Mouse (Mus musculus): ENCODE data around the gene Lgi4. TPM values are rescaled to one million over a fixed set of nuclear protein-coding genes. Genes with fewer than 3 reads are reported as not detected.
A peak's percentile ranks its signal among the peaks of the same experiment; 100 is the strongest.

Gene Lgi4
- polyA plus RNA-seq, 1 experiment from 2014 or later, result not detected

GRCm38 (mm10) chr7:31082831-31083588 lies 23.9 kb downstream of the Lgi4 start:
- Histone ChIP-seq H3K4me1 (ENCODE audit: insufficient read depth) (peaks cover 17% of the 10 kb centered on the region), H3K9ac (replicated peaks) (no peak overlapping the region), H3K4me2 (ENCODE audit: low read depth, low read length) (no peak overlapping the region), H3K27me3 (ENCODE audit: insufficient read depth, low read length) (no peaks in the 10 kb centered on the region), H3K9me3 (ENCODE audit: low read length) (no peaks in the 10 kb centered on the region), H3K36me3 (replicated peaks; ENCODE audit: insufficient read depth, low read length) (no peaks in the 10 kb centered on the region), H3K4me3 (ENCODE audit: low read depth, low read length) (no peak overlapping the region), H3K27ac (ENCODE audit: low read depth) (peak overlapping the region; percentile 53; the same call in 1 of the 2 replicates)
- TF ChIP-seq CTCF (IDR thresholded peaks at IDR 0.05; ENCODE audit: low read depth), result no peak
- TF ChIP-seq EP300 (IDR thresholded peaks at IDR 0.05; ENCODE audit: low read depth), result no peak
- peak; percentile 50; the same call in 1 of the 2 replicates for ATAC-seq
- 70% methylated on average over 14 of the region's 14 CpGs for WGBS (ENCODE audit: insufficient replicate concordance)
- DNase-seq, result no peak

- Histone ChIP-seq H3K9ac (replicated peaks) (no peak overlapping the region), H3K36me3 (replicated peaks; ENCODE audit: insufficient read depth, low read length) (no peaks in the 10 kb centered on the region), H3K9me3 (ENCODE audit: low read length) (no peaks in the 10 kb centered on the region), H3K27me3 (ENCODE audit: insufficient read depth, low read length) (no peaks in the 10 kb centered on the region), H3K4me1 (ENCODE audit: insufficient read depth) (peaks cover 23% of the 10 kb centered on the region), H3K4me3 (ENCODE audit: low read depth, low read length) (no peak overlapping the region), H3K4me2 (ENCODE audit: low read depth, low read length) (no peak overlapping the region), H3K27ac (ENCODE audit: low read depth) (peak overlapping the region; percentile 53)
- ATAC-seq (no peak), DNase-seq (no peak)
- TF ChIP-seq CTCF (IDR thresholded peaks at IDR 0.05; ENCODE audit: low read depth) (no peak), EP300 (IDR thresholded peaks at IDR 0.05; ENCODE audit: low read depth) (no peak)
- WGBS (ENCODE audit: insufficient replicate concordance), result 51% methylated on average over 9 of the region's 9 CpGs
Measured at GRCm38 (mm10) chr7:31084140-31084539, 25.0 kb downstream of the Lgi4 start.

GRCm38 (mm10) chr7:31085171-31085570 lies 26.0 kb downstream of the Lgi4 start:
- Histone ChIP-seq H3K4me1 (ENCODE audit: insufficient read depth) (peaks cover 23% of the 10 kb centered on the region), H3K4me2 (ENCODE audit: low read depth, low read length) (no peak overlapping the region), H3K36me3 (replicated peaks; ENCODE audit: insufficient read depth, low read length) (no peaks in the 10 kb centered on the region), H3K9me3 (ENCODE audit: low read length) (0 out of 2 replicates have a peak, but pooled peaks cover 2% of the 10 kb centered on the region), H3K4me3 (ENCODE audit: low read depth, low read length) (no peak overlapping the region), H3K27me3 (ENCODE audit: insufficient read depth, low read length) (no peaks in the 10 kb centered on the region), H3K27ac (ENCODE audit: low read depth) (peak overlapping the region; percentile 26), H3K9ac (replicated peaks) (no peak overlapping the region)
- ATAC-seq (peak; percentile 35; the same call in 1 of the 2 replicates), DNase-seq (no peak)
- WGBS (ENCODE audit: insufficient replicate concordance), result 61% methylated on average over 3 of the region's 3 CpGs
- TF ChIP-seq EP300 (IDR thresholded peaks at IDR 0.05; ENCODE audit: low read depth) (no peak), CTCF (IDR thresholded peaks at IDR 0.05; ENCODE audit: low read depth) (no peak)

GRCm38 (mm10) chr7:31086175-31086755 lies 27.1 kb downstream of the Lgi4 start:
- ATAC-seq (no peak), DNase-seq (no peak)
- Histone ChIP-seq H3K4me3 (ENCODE audit: low read depth, low read length) (no peak overlapping the region), H3K4me2 (ENCODE audit: low read depth, low read length) (no peak overlapping the region), H3K9me3 (ENCODE audit: low read length) (0 out of 2 replicates have a peak, but pooled peaks cover 2% of the 10 kb centered on the region), H3K4me1 (ENCODE audit: insufficient read depth) (peaks cover 23% of the 10 kb centered on the region), H3K27me3 (ENCODE audit: insufficient read depth, low read length) (no peaks in the 10 kb centered on the region), H3K9ac (replicated peaks) (no peak overlapping the region), H3K27ac (ENCODE audit: low read depth) (no peak overlapping the region), H3K36me3 (replicated peaks; ENCODE audit: insufficient read depth, low read length) (no peaks in the 10 kb centered on the region)
- no peak for TF ChIP-seq EP300 (IDR thresholded peaks at IDR 0.05; ENCODE audit: low read depth)
- no peak for TF ChIP-seq CTCF (IDR thresholded peaks at IDR 0.05; ENCODE audit: low read depth)
- 75% methylated on average over 9 of the region's 9 CpGs for WGBS (ENCODE audit: insufficient replicate concordance)

DNA sequence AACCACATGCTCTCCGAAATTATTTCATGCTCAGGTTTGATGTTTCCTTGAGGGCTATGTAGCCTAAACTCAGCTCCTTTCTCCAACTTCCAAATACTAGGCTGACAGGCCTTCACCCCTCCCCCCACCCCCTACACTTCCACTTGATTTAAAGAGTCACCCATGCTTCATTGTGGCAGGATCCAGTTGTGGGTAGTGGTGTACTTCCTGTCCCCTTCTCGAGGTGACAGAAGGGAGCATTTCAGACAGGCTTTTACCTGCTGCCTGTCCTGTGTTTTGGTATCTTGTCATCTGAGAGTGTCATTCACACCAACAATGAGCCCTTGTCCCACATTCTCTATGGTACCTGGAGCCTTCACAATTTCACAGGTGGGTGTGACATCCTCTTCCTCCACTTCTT lies 28.1 kb downstream of the Lgi4 start:
- Histone ChIP-seq H3K36me3 (replicated peaks; ENCODE audit: insufficient read depth, low read length) (no peaks in the 10 kb centered on the region), H3K9me3 (ENCODE audit: low read length) (0 out of 2 replicates have a peak, but pooled peaks cover 2% of the 10 kb centered on the region), H3K4me1 (ENCODE audit: insufficient read depth) (peaks cover 23% of the 10 kb centered on the region), H3K27ac (ENCODE audit: low read depth) (0 out of 2 replicates have a peak overlapping the region, but pooled peaks have one; percentile 13), H3K4me3 (ENCODE audit: low read depth, low read length) (no peak overlapping the region), H3K4me2 (ENCODE audit: low read depth, low read length) (no peak overlapping the region), H3K9ac (replicated peaks) (no peak overlapping the region), H3K27me3 (ENCODE audit: insufficient read depth, low read length) (no peaks in the 10 kb centered on the region)
- TF ChIP-seq EP300 (IDR thresholded peaks at IDR 0.05; ENCODE audit: low read depth), result no peak
- TF ChIP-seq CTCF (IDR thresholded peaks at IDR 0.05; ENCODE audit: low read depth), result no peak
- no peak for ATAC-seq
- no peak for DNase-seq
- WGBS (ENCODE audit: insufficient replicate concordance), result 24% methylated on average over 2 of the region's 2 CpGs

- TF ChIP-seq CTCF (IDR thresholded peaks at IDR 0.05; ENCODE audit: low read depth) (no peak), EP300 (IDR thresholded peaks at IDR 0.05; ENCODE audit: low read depth) (no peak)
- H3K4me1 ChIP-seq (ENCODE audit: insufficient read depth), result peaks cover 17% of the 10 kb centered on the region
- no peak overlapping the region for H3K4me2 ChIP-seq (ENCODE audit: low read depth, low read length)
- DNase-seq (no peak), ATAC-seq (no peak)
- H3K27me3 ChIP-seq (ENCODE audit: insufficient read depth, low read length), result no peaks in the 10 kb centered on the region
- H3K27ac ChIP-seq (ENCODE audit: low read depth), result no peak overlapping the region
- no peak overlapping the region for H3K9ac ChIP-seq (replicated peaks)
- 0 out of 2 replicates have a peak, but pooled peaks cover 2% of the 10 kb centered on the region for H3K9me3 ChIP-seq (ENCODE audit: low read length)
- WGBS (ENCODE audit: insufficient replicate concordance), result 59% methylated on average over 3 of the region's 3 CpGs
- H3K36me3 ChIP-seq (replicated peaks; ENCODE audit: insufficient read depth, low read length), result no peaks in the 10 kb centered on the region
- H3K4me3 ChIP-seq (ENCODE audit: low read depth, low read length), result no peak overlapping the region
Measured at GRCm38 (mm10) chr7:31088206-31088605, 29.1 kb downstream of the Lgi4 start.

Measured in liver, postnatal 0 days (tissue).